11 mouse cellular contexts compared by ENCODE assay signal in genomic region chr1:87183998-87184750, GRCm38 (mm10). TPM values are rescaled to one million over a fixed set of nuclear protein-coding genes. Genes with fewer than 3 reads are reported as not detected.
A peak's percentile ranks its signal among the peaks of the same experiment; 100 is the strongest.
DNase-seq lines count a peak whose midpoint lies in the region; ATAC-seq and TF ChIP-seq lines count a peak whose summit lies in the region.
"Had no signal": no experiment of that assay in that cellular context is flagged by ENCODE, and none has a peak within 500 bp of the region (broad histone marks: within the 10 kb centered on the region; RNA-seq: fewer than 3 reads in every experiment).

No protein-coding gene starts in this region.

- WGBS in heart, embryonic 15.5 days, result 26% methylated on average over 15 of the region's 15 CpGs
- WGBS in limb, embryonic 14.5 days, result 32% methylated on average over 15 of the region's 15 CpGs
- WGBS in cerebellum, adult 2 months, result 28% methylated on average over 15 of the region's 15 CpGs

- intact Hi-C loops in heart, postnatal 14 days (cut with DNase I), result no loop called here

- H3K4me1 ChIP-seq in heart, embryonic 15.5 days (replicated peaks), result peaks cover 23% of the 10 kb centered on the region
- 0 out of 2 replicates have a peak, but pooled peaks cover 3% of the 10 kb centered on the region for H3K4me1 ChIP-seq in limb, embryonic 14.5 days (ENCODE audit: control insufficient read depth, insufficient read depth, low read length)
- no peaks in the 10 kb centered on the region for H3K4me1 ChIP-seq in cerebellum, adult 2 months (ENCODE audit: control insufficient read depth, insufficient read depth, low read length)

- TF ChIP-seq CTCF in brain, embryonic 14.5 days (IDR thresholded peaks at IDR 0.05; ENCODE audit: borderline replicate concordance, extremely low read depth, insufficient read depth, insufficient read length), result peak; percentile 14; the same call in 1 of the 2 replicates
- TF ChIP-seq CTCF in cerebellum, adult 2 months (IDR thresholded peaks at IDR 0.05; ENCODE audit: borderline replicate concordance, insufficient read depth, low read depth, low read length), result no peak

- H3K4me3 ChIP-seq in heart, embryonic 15.5 days, result 0 out of 2 replicates have a peak overlapping the region, but pooled peaks have one; percentile 13
- H3K4me3 ChIP-seq in limb, embryonic 14.5 days (replicated peaks; ENCODE audit: low read length), result no peak overlapping the region
- no peak overlapping the region for H3K4me3 ChIP-seq in cerebellum, adult 2 months (replicated peaks; ENCODE audit: insufficient read depth, low read depth, low read length)

- H3K9ac ChIP-seq in heart, embryonic 15.5 days, result no peak overlapping the region
- no peak overlapping the region for H3K9ac ChIP-seq in limb, embryonic 14.5 days (ENCODE audit: low read depth, low read length, severe bottlenecking)
- H3K9ac ChIP-seq: liver, embryonic 14.5 days had no signal

- no peak overlapping the region for H3K27ac ChIP-seq in heart, embryonic 15.5 days
- no peak overlapping the region for H3K27ac ChIP-seq in limb, embryonic 14.5 days (replicated peaks; ENCODE audit: low read depth, low read length)
- no peak overlapping the region for H3K27ac ChIP-seq in cerebellum, adult 2 months (ENCODE audit: insufficient read depth, low read length)
- H3K27ac ChIP-seq: liver, embryonic 14.5 days had no signal

- no peak for TF ChIP-seq POLR2A in brain, embryonic 14.5 days (IDR thresholded peaks at IDR 0.05; ENCODE audit: borderline replicate concordance, extremely low read depth, insufficient read depth, insufficient read length, poor library complexity, severe bottlenecking)
- no peak for TF ChIP-seq POLR2A in limb, embryonic 14.5 days (IDR thresholded peaks at IDR 0.05; ENCODE audit: borderline replicate concordance, extremely low read depth, insufficient read depth, insufficient read length)
- TF ChIP-seq POLR2A in cerebellum, adult 2 months (IDR thresholded peaks at IDR 0.05; ENCODE audit: borderline replicate concordance, insufficient read depth, low read length), result no peak

- H3K4me2 ChIP-seq in heart, embryonic 15.5 days, result peak overlapping the region; percentile 49
- H3K4me2 ChIP-seq in limb, embryonic 14.5 days (replicated peaks; ENCODE audit: low read depth, low read length, severe bottlenecking), result no peak overlapping the region

- H3K9me3 ChIP-seq in heart, embryonic 15.5 days (replicated peaks), result no peaks in the 10 kb centered on the region
- H3K9me3 ChIP-seq in limb, embryonic 14.5 days (ENCODE audit: control insufficient read depth, low read length), result no peaks in the 10 kb centered on the region

- ATAC-seq in heart, embryonic 15.5 days (replicated peaks; ENCODE audit: insufficient number of reproducible peaks, insufficient read depth, low FRiP score, low read depth), result no peak
- ATAC-seq in limb, embryonic 14.5 days (ENCODE audit: low FRiP score, low read depth), result no peak

- H3K27me3 ChIP-seq in heart, embryonic 15.5 days, result peaks cover 90% of the 10 kb centered on the region
- peaks cover 45% of the 10 kb centered on the region for H3K27me3 ChIP-seq in limb, embryonic 14.5 days (ENCODE audit: control insufficient read depth, insufficient read depth, low read length)
- H3K27me3 ChIP-seq in cerebellum, adult 2 months (ENCODE audit: control insufficient read depth, insufficient read depth, low read length), result no peaks in the 10 kb centered on the region
- H3K27me3 ChIP-seq: Patski had no signal

- no peak for DNase-seq in heart, postnatal 14 days
- DNase-seq in CD4-positive helper T cell, adult 2 months (ENCODE audit: low read depth, low spot score), result peak; percentile 50
- no peak for DNase-seq in brain, embryonic 14.5 days (ENCODE audit: low read depth)
- DNase-seq in limb, embryonic 14.5 days (ENCODE audit: low spot score), result peak; percentile 14
- no peak for DNase-seq in frontal cortex, postnatal 36 days (ENCODE audit: low spot score in 2 of 2)
- no peak for DNase-seq in right cerebral cortex, postnatal 14 days
- no peak for DNase-seq in cerebellum, adult 2 months

- H3K36me3 ChIP-seq in heart, embryonic 15.5 days, result no peaks in the 10 kb centered on the region
- H3K36me3 ChIP-seq in limb, embryonic 14.5 days (ENCODE audit: control insufficient read depth, insufficient read depth, low read length), result no peaks in the 10 kb centered on the region

RNA-seq across cellular contexts. Expression of gene Prss56, which starts 1.1 kb away (rescaled TPM):
- polyA plus RNA-seq in heart, embryonic 15.5 days (2015; fragmentation: Nextera tagmentation; extraction: Ambion mirVana), result 0.05 and 0.08 TPM in 2 replicates
- total RNA-seq in heart, postnatal 14 days (2021), result not detected
- polyA plus RNA-seq in brain, embryonic 14.5 days (2012; rRNA removed), result 0.28 and 1.3 TPM in 2 replicates
- 0.17 and 0.18 TPM in 2 replicates for polyA plus RNA-seq in limb, embryonic 14.5 days (2012; rRNA removed)
- polyA plus RNA-seq in limb, embryonic 14.5 days (2014; fragmentation: Nextera tagmentation; extraction: Ambion mirVana), result 0.22 TPM in 1 of 2 replicates, not detected in the other
- polyA plus RNA-seq in cerebellum, adult 2 months (2012; rRNA removed), result 0.10 TPM in 2 replicates
- total RNA-seq: heart, postnatal 25 days had no signal
- polyA plus RNA-seq: liver, embryonic 14.5 days had no signal

RNA-seq across cellular contexts. Expression of gene Chrnd, which starts 6.2 kb away (rescaled TPM):
- not detected in 2 replicates for polyA plus RNA-seq in heart, embryonic 15.5 days (2015; fragmentation: Nextera tagmentation; extraction: Ambion mirVana)
- not detected for total RNA-seq in heart, postnatal 14 days (2021)
- polyA plus RNA-seq in brain, embryonic 14.5 days (2012; rRNA removed), result 0.07 and 0.14 TPM in 2 replicates
- 12.4 and 13.2 TPM in 2 replicates for polyA plus RNA-seq in limb, embryonic 14.5 days (2012; rRNA removed)
- 3.6 and 6.2 TPM in 2 replicates for polyA plus RNA-seq in limb, embryonic 14.5 days (2014; fragmentation: Nextera tagmentation; extraction: Ambion mirVana)
- polyA plus RNA-seq in cerebellum, adult 2 months (2012; rRNA removed), result not detected in 2 replicates
- total RNA-seq: heart, postnatal 25 days had no signal
- polyA plus RNA-seq: liver, embryonic 14.5 days; Patski had no signal

RNA-seq across cellular contexts. Expression of gene Chrng, which starts 20.3 kb away (rescaled TPM):
- polyA plus RNA-seq in heart, embryonic 15.5 days (2015; fragmentation: Nextera tagmentation; extraction: Ambion mirVana), result 1.1 and 1.4 TPM in 2 replicates
- not detected for total RNA-seq in heart, postnatal 14 days (2021)
- 0.16 and 0.85 TPM in 2 replicates for polyA plus RNA-seq in brain, embryonic 14.5 days (2012; rRNA removed)
- 44.7 and 50.8 TPM in 2 replicates for polyA plus RNA-seq in limb, embryonic 14.5 days (2012; rRNA removed)
- 18.2 and 29.3 TPM in 2 replicates for polyA plus RNA-seq in limb, embryonic 14.5 days (2014; fragmentation: Nextera tagmentation; extraction: Ambion mirVana)
- not detected in 2 replicates for polyA plus RNA-seq in cerebellum, adult 2 months (2012; rRNA removed)
- total RNA-seq: heart, postnatal 25 days had no signal
- polyA plus RNA-seq: liver, embryonic 14.5 days; Patski had no signal

RNA-seq across cellular contexts. Expression of gene Ecel1, which starts 27.9 kb away (rescaled TPM):
- polyA plus RNA-seq in heart, embryonic 15.5 days (2015; fragmentation: Nextera tagmentation; extraction: Ambion mirVana), result 0.83 and 5.1 TPM in 2 replicates
- total RNA-seq in heart, postnatal 14 days (2021), result not detected
- 49.0 and 57.3 TPM in 2 replicates for polyA plus RNA-seq in brain, embryonic 14.5 days (2012; rRNA removed)
- 1.4 and 2.0 TPM in 2 replicates for polyA plus RNA-seq in limb, embryonic 14.5 days (2012; rRNA removed)
- 0.61 and 1.0 TPM in 2 replicates for polyA plus RNA-seq in limb, embryonic 14.5 days (2014; fragmentation: Nextera tagmentation; extraction: Ambion mirVana)
- 15.5 and 16.0 TPM in 2 replicates for polyA plus RNA-seq in cerebellum, adult 2 months (2012; rRNA removed)
- total RNA-seq: heart, postnatal 25 days had no signal

RNA-seq across cellular contexts. Expression of gene Eif4e2, which starts 29.5 kb away (rescaled TPM):
- 99.0 and 106 TPM in 2 replicates for polyA plus RNA-seq in heart, embryonic 15.5 days (2015; fragmentation: Nextera tagmentation; extraction: Ambion mirVana)
- total RNA-seq in heart, postnatal 14 days (2021), result 10 to 100 TPM; 53.8 to 57.2 TPM
- polyA plus RNA-seq in brain, embryonic 14.5 days (2012; rRNA removed), result 52.7 and 79.7 TPM in 2 replicates
- polyA plus RNA-seq in limb, embryonic 14.5 days (2012; rRNA removed), result 84.7 and 118 TPM in 2 replicates
- 139 and 144 TPM in 2 replicates for polyA plus RNA-seq in limb, embryonic 14.5 days (2014; fragmentation: Nextera tagmentation; extraction: Ambion mirVana)
- 51.4 and 56.2 TPM in 2 replicates for polyA plus RNA-seq in cerebellum, adult 2 months (2012; rRNA removed)

Comparison
In these comparisons a context has a peak if more than half of its experiments do, and no peak if none do; other contexts are left out.
1. DNase-seq: peak in CD4-positive helper T cell, adult 2 months (single experiment) and limb, embryonic 14.5 days (single experiment); none in heart, postnatal 14 days (0 of 2), brain, embryonic 14.5 days (single experiment), frontal cortex, postnatal 36 days (0 of 2), right cerebral cortex, postnatal 14 days (single experiment) and cerebellum, adult 2 months (0 of 2).